Mouse (Mus musculus): ENCODE measurements at regions not wholly inside any gene's neighbourhood (a gene's known extent, or its start where the extent isn't known, plus 50 kb on each side); places are given as distances from the start of the nearest gene placed in this dataset.

- no peak for TF ChIP-seq POLR2A (IDR thresholded peaks at IDR 0.05; ENCODE audit: insufficient read depth, low read depth, low read length)
- TF ChIP-seq EP300 (IDR thresholded peaks at IDR 0.05; ENCODE audit: insufficient read depth, low read depth, low read length), result no peak
- TF ChIP-seq CTCF (IDR thresholded peaks at IDR 0.05), result no peak
These were observed 147.2 kb upstream of the Irx3 start for GRCm38 (mm10) chr8:91949110-91949509.
